Mouse (Mus musculus) kidney, adult 9 months (tissue): ENCODE measurements at regions not wholly inside any gene's neighbourhood (a gene's known extent, or its start where the extent isn't known, plus 50 kb on each side); places are given as distances from the start of the nearest gene placed in this dataset.
"Not testable (repeated sequence)": the region's sequence is repeated elsewhere in the genome, so short reads cannot be mapped to it uniquely, and the experiment has no call there.

ENCODE experiments used
- DNase-seq: peaks from one replicate; pipeline ENCODE4 v3.0.0; 2022

DNA sequence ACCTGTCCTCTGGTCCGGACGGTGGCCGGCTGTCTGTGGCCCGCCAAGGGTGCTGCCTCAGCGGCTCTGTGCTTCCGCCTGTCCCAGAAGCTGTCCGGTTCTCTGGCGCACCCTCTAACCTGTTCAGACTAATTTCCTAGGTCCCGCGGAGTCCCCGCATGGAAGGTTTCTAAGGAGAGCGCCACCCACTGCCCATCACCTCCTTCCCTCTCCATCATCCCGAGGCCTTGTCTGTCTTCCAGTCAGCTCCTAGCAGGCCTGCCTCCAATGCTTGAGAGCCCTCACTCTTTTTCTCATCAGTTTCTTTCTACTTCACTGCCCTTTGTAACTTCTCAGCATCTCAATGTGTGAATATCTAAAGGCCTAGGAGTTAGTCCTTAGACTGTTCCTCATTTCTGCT lies 86.4 kb upstream of the Zfp746 start:
- not testable (repeated sequence) for DNase-seq

DNA sequence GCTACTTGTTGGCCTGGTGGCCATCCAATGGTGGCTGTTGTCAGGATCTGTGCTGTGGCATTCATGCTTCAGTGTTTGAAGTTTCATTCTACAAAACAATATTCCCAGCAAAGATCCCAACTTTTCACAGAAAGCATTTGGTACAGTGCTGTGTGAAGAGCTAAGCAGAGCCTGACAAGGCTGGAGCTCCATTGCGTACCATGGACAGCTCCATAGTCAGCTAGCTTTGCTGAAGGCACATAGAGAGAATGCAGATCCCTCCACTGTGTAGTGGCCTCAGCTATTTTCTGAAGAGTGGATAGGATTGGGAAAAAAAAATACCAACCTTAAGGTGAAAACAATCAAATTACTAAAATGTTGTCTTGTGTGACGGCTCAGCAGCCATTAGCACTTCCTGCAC lies 50.5 kb upstream of the Zfp746 start:
- DNase-seq, result no peak
